Mouse (Mus musculus) liver, embryonic 14.5 days (tissue): Measurements from ENCODE around the gene Dlg2.

Experiments used
- CTCF ChIP-seq: IDR thresholded peaks from 2 replicates; pipeline ENCODE4 v1.5.1; 2016; ENCODE audit warnings: antibody characterized with exemption, low read depth, control low read depth
- EP300 ChIP-seq: IDR thresholded peaks from 2 replicates; pipeline ENCODE4 v1.6.1; 2016; ENCODE audit warnings: antibody characterized with exemption, low read depth

DNA sequence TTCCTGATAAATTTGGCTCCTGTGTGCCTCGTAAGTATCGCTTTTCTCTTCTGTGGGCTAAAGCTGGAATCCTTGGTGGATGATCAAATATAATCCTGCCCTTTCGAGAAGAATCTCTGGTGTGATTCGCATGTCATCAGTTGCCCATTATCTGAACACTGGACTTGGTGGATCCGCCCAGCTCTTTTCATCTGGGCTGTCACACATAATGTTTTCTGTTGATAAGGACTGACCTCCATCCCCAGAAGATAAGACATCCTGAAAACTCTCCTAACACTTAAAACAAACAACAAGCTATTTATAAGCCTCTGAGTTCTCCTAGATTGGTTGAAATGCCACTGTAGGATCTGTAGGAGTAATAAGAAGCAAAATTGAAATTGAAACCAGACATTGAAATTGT is 1952.2 kb downstream of the Dlg2 start:
- TF ChIP-seq EP300 (peak; percentile 71; the same call in 1 of the 2 replicates), CTCF (no peak)
